ENCODE assay signal across 12 mouse cellular contexts in genomic region chr7:132894841-132895555, GRCm38 (mm10). TPM values are rescaled to one million over a fixed set of nuclear protein-coding genes. Genes with fewer than 3 reads are reported as not detected.
A peak's percentile ranks its signal among the peaks of the same experiment; 100 is the strongest.
DNase-seq lines count a peak whose midpoint lies in the region; ATAC-seq lines count a peak whose summit lies in the region.
"Had no signal": no experiment of that assay in that cellular context is flagged by ENCODE, and none has a peak within 500 bp of the region (broad histone marks: within the 10 kb centered on the region; RNA-seq: fewer than 3 reads in every experiment).

No protein-coding gene starts in this region.

- peaks cover 7% of the 10 kb centered on the region for H3K4me1 ChIP-seq in lung, embryonic 16.5 days (replicated peaks; ENCODE audit: control insufficient read depth, insufficient read depth, low read length)
- H3K4me1 ChIP-seq in hindbrain, embryonic 11.5 days (replicated peaks; ENCODE audit: control insufficient read depth, insufficient read depth, low read length), result no peaks in the 10 kb centered on the region
- peaks cover 4% of the 10 kb centered on the region; the same call in 1 of the 2 replicates for H3K4me1 ChIP-seq in embryonic facial prominence, embryonic 10.5 days
- H3K4me1 ChIP-seq in forebrain, embryonic 10.5 days, result no peaks in the 10 kb centered on the region
- H3K4me1 ChIP-seq: embryonic facial prominence, embryonic 13.5 days had no signal

- ATAC-seq in lung, embryonic 16.5 days (ENCODE audit: low read depth), result peak; percentile 57; the same call in 1 of the 2 replicates
- ATAC-seq in hindbrain, embryonic 11.5 days (ENCODE audit: low FRiP score), result no peak
- ATAC-seq: inflammation-experienced regulatory T-cells, adult 6 months had no signal

- H3K4me3 ChIP-seq in lung, embryonic 16.5 days (ENCODE audit: low read length), result no peak overlapping the region
- H3K4me3 ChIP-seq in hindbrain, embryonic 11.5 days (ENCODE audit: low read depth, low read length), result no peak overlapping the region
- no peak overlapping the region for H3K4me3 ChIP-seq in embryonic facial prominence, embryonic 10.5 days
- no peak overlapping the region for H3K4me3 ChIP-seq in forebrain, embryonic 10.5 days
- H3K4me3 ChIP-seq: embryonic facial prominence, embryonic 13.5 days; megakaryocyte, embryonic 14.5 days had no signal

- WGBS in lung, embryonic 16.5 days, result 31% methylated on average over 7 of the region's 7 CpGs
- 84% methylated on average over 7 of the region's 7 CpGs for WGBS in hindbrain, embryonic 11.5 days
- 81% methylated on average over 7 of the region's 7 CpGs for WGBS in embryonic facial prominence, embryonic 10.5 days
- 84% methylated on average over 7 of the region's 7 CpGs for WGBS in forebrain, embryonic 10.5 days

- no peak overlapping the region for H3K4me2 ChIP-seq in lung, embryonic 16.5 days (ENCODE audit: low read depth, low read length)
- no peak overlapping the region for H3K4me2 ChIP-seq in hindbrain, embryonic 11.5 days (replicated peaks; ENCODE audit: low read depth, low read length)
- H3K4me2 ChIP-seq: embryonic facial prominence, embryonic 13.5 days had no signal

- H3K9ac ChIP-seq in lung, embryonic 16.5 days (ENCODE audit: low read length), result no peak overlapping the region
- no peak overlapping the region for H3K9ac ChIP-seq in hindbrain, embryonic 11.5 days (ENCODE audit: low read depth, low read length)
- H3K9ac ChIP-seq: embryonic facial prominence, embryonic 13.5 days had no signal

- no peaks in the 10 kb centered on the region for H3K27me3 ChIP-seq in lung, embryonic 16.5 days (ENCODE audit: control insufficient read depth, insufficient read depth, low read depth, low read length)
- H3K27me3 ChIP-seq in hindbrain, embryonic 11.5 days (ENCODE audit: control insufficient read depth, insufficient read depth, low read length), result no peaks in the 10 kb centered on the region
- H3K27me3 ChIP-seq in embryonic facial prominence, embryonic 10.5 days (replicated peaks; ENCODE audit: low read depth, poor library complexity, severe bottlenecking), result no peaks in the 10 kb centered on the region
- no peaks in the 10 kb centered on the region for H3K27me3 ChIP-seq in forebrain, embryonic 10.5 days (ENCODE audit: poor library complexity, severe bottlenecking)
- H3K27me3 ChIP-seq: embryonic facial prominence, embryonic 13.5 days had no signal

- H3K27ac ChIP-seq in lung, embryonic 16.5 days (ENCODE audit: low read length), result peak overlapping the region; percentile 7; the same call in 1 of the 2 replicates
- H3K27ac ChIP-seq in hindbrain, embryonic 11.5 days (ENCODE audit: low read depth, low read length), result no peak overlapping the region
- H3K27ac ChIP-seq in embryonic facial prominence, embryonic 10.5 days (replicated peaks), result no peak overlapping the region
- H3K27ac ChIP-seq in forebrain, embryonic 10.5 days, result no peak overlapping the region
- H3K27ac ChIP-seq: embryonic facial prominence, embryonic 13.5 days had no signal

- no peaks in the 10 kb centered on the region for H3K9me3 ChIP-seq in lung, embryonic 16.5 days (ENCODE audit: control insufficient read depth, low read length)
- H3K9me3 ChIP-seq in hindbrain, embryonic 11.5 days (ENCODE audit: control insufficient read depth, low read length), result no peaks in the 10 kb centered on the region
- no peaks in the 10 kb centered on the region for H3K9me3 ChIP-seq in embryonic facial prominence, embryonic 10.5 days
- H3K9me3 ChIP-seq in forebrain, embryonic 10.5 days, result 0 out of 2 replicates have a peak, but pooled peaks cover 7% of the 10 kb centered on the region
- H3K9me3 ChIP-seq: megakaryocyte, embryonic 14.5 days had no signal

- no peaks in the 10 kb centered on the region for H3K36me3 ChIP-seq in lung, embryonic 16.5 days (ENCODE audit: control insufficient read depth, insufficient read depth, low read length)
- H3K36me3 ChIP-seq in hindbrain, embryonic 11.5 days (ENCODE audit: control insufficient read depth, insufficient read depth, low read length), result no peaks in the 10 kb centered on the region
- H3K36me3 ChIP-seq in embryonic facial prominence, embryonic 10.5 days (replicated peaks), result no peaks in the 10 kb centered on the region
- H3K36me3 ChIP-seq in forebrain, embryonic 10.5 days (replicated peaks), result no peaks in the 10 kb centered on the region
- H3K36me3 ChIP-seq: embryonic facial prominence, embryonic 13.5 days had no signal

- DNase-seq in kidney, postnatal 14 days, result peak; percentile 42
- DNase-seq in kidney, adult 11 months, result no peak
- DNase-seq in adrenal gland, adult 18-20 months (ENCODE audit: low spot score in 2 of 2), result peak; percentile 52 to 55
- peak; percentile 86 for DNase-seq in cerebellum, adult 9-11 months
- DNase-seq in hindbrain, embryonic 11.5 days (ENCODE audit: low spot score), result no peak
- no peak for DNase-seq in embryonic facial prominence, embryonic 10.5 days (ENCODE audit: low spot score)
- no peak for DNase-seq in forebrain, embryonic 10.5 days (ENCODE audit: extremely low spot score, low spot score)
- DNase-seq: right cerebral cortex, postnatal 4 days had no signal

RNA-seq across cellular contexts. Expression of gene Zranb1, which starts 35.9 kb away (rescaled TPM):
- total RNA-seq in adrenal gland, adult 18-20 months (2021), result 10 to 100 TPM; 25.1 to 28.4 TPM
- polyA plus RNA-seq in lung, embryonic 16.5 days (2015; fragmentation: Nextera tagmentation; extraction: Ambion mirVana), result 8.6 and 9.0 TPM in 2 replicates
- polyA plus RNA-seq in hindbrain, embryonic 11.5 days (2014; fragmentation: Nextera tagmentation; extraction: Ambion mirVana), result 17.9 and 18.7 TPM in 2 replicates
- polyA plus RNA-seq in embryonic facial prominence, embryonic 10.5 days (2016; fragmentation: Nextera tagmentation; extraction: Ambion mirVana), result 10.9 and 11.0 TPM in 2 replicates
- polyA plus RNA-seq in forebrain, embryonic 10.5 days (2016; fragmentation: Nextera tagmentation; extraction: Ambion mirVana), result 8.8 and 9.9 TPM in 2 replicates

RNA-seq across cellular contexts. Expression of gene Abraxas2, which starts 36.0 kb away (rescaled TPM):
- 10 to 100 TPM; 32.9 to 36.9 TPM for total RNA-seq in adrenal gland, adult 18-20 months (2021)
- 40.1 and 41.9 TPM in 2 replicates for polyA plus RNA-seq in lung, embryonic 16.5 days (2015; fragmentation: Nextera tagmentation; extraction: Ambion mirVana)
- polyA plus RNA-seq in hindbrain, embryonic 11.5 days (2014; fragmentation: Nextera tagmentation; extraction: Ambion mirVana), result 39.0 TPM in 2 replicates
- polyA plus RNA-seq in embryonic facial prominence, embryonic 10.5 days (2016; fragmentation: Nextera tagmentation; extraction: Ambion mirVana), result 32.1 and 34.3 TPM in 2 replicates
- 32.9 and 33.9 TPM in 2 replicates for polyA plus RNA-seq in forebrain, embryonic 10.5 days (2016; fragmentation: Nextera tagmentation; extraction: Ambion mirVana)

RNA-seq across cellular contexts. Expression of gene Eef1akmt2, which starts 42.5 kb away (rescaled TPM):
- total RNA-seq in adrenal gland, adult 18-20 months (2021), result 10 to 100 TPM; 25.0 to 27.7 TPM
- 56.3 and 60.4 TPM in 2 replicates for polyA plus RNA-seq in lung, embryonic 16.5 days (2015; fragmentation: Nextera tagmentation; extraction: Ambion mirVana)
- 93.0 and 93.5 TPM in 2 replicates for polyA plus RNA-seq in hindbrain, embryonic 11.5 days (2014; fragmentation: Nextera tagmentation; extraction: Ambion mirVana)
- 71.0 and 72.1 TPM in 2 replicates for polyA plus RNA-seq in embryonic facial prominence, embryonic 10.5 days (2016; fragmentation: Nextera tagmentation; extraction: Ambion mirVana)
- polyA plus RNA-seq in forebrain, embryonic 10.5 days (2016; fragmentation: Nextera tagmentation; extraction: Ambion mirVana), result 76.8 and 80.9 TPM in 2 replicates

Comparison
In these comparisons a context has a peak if more than half of its experiments do, and no peak if none do; other contexts are left out.
1. DNase-seq: peak in kidney, postnatal 14 days (single experiment), adrenal gland, adult 18-20 months (2 of 2) and cerebellum, adult 9-11 months (single experiment); none in kidney, adult 11 months (single experiment), hindbrain, embryonic 11.5 days (single experiment), embryonic facial prominence, embryonic 10.5 days (single experiment) and forebrain, embryonic 10.5 days (single experiment).